Mouse (Mus musculus) heart, postnatal 4 days (tissue): ENCODE measurements around the gene Foxp4. TPM values are rescaled to one million over a fixed set of nuclear protein-coding genes. Genes with fewer than 3 reads are reported as not detected.

Source experiments
- DNase-seq: peaks from one replicate; pipeline ENCODE4 v3.0.0; 2021
- total RNA-seq, 2 experiments: library from RNA; stranded (reverse); gene quantifications; 2 replicates each; pipeline ENCODE4 v1.2.3; 2021

The Foxp4 gene
- total RNA-seq, 2 experiments from 2014 or later: 18.1 to 19.6 TPM

DNA sequence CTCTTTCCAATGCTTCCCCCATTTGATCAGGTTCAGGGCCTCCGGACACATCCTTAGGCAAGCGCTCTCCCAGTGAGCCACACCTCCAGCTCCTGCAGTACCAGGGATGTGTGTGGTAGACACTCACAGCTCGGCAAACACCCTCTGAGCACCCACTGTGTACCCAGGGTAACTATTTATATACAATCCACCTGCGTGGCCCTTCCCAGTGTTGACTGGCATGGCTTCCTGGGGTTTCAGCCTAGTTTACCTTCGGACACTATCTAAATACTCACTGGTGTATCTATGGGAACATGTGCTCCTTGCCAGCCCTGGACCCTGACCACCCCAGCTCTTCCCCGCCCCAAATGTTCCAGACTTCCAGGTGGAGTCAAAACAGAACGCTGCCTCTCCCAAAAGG lies 34.7 kb downstream of the Foxp4 start:
- DNase-seq: no peak

DNA sequence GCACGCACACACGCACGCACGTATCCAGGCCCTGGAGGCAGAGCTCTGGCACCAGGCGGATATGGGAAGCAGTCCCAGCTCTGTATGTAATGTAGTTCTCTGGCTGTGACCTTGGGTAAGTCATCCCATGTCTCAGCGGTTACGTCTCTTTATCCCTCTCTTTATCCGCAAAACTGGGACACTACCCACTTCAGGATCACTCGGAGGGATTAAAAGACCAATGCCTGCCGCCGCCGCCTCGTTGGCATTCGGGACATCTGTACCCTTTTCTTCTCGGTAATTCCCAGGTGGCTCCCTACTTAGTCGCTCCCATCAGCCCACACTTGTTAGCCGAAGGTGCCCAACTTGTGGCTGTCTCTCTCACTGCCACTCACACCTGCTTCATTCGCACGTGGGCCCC lies 35.2 kb downstream of the Foxp4 start:
- no peak for DNase-seq

DNA sequence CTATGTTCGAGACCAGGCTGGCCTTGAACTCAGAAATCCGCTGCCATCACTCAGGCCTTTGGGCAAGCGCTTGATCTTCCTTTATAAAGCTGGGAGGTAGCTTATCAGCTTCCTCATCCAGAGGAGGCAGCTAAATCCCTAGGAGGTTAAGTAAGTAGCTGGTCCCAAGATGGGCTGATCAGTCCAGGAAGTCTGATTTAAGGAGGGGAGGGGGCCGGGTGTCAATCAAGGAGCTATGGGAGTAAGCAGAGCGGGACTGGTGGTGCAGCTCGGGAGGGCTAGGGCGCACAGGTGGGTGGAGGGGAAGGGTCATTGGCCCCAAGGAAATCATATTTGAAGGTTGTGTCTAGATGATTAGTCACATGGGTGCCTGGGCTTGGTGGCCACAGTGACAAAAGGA lies 35.8 kb downstream of the Foxp4 start:
- DNase-seq: no peak

DNA sequence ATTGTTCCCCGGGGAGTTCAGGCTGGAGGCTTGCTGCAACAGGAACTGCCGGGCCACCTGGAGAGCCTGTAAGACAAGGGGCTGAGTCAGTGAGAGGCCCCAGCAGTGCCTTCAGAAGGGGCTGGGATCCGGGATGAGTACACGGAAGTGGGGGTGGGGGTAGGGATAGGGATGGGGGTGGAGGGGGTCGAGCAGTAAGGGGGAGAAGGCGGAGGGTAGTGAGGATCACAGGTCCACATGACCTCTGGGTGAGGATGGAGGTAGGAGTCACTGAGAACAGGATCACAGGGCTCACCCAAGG lies 36.3 kb downstream of the Foxp4 start:
- DNase-seq: no peak

DNA sequence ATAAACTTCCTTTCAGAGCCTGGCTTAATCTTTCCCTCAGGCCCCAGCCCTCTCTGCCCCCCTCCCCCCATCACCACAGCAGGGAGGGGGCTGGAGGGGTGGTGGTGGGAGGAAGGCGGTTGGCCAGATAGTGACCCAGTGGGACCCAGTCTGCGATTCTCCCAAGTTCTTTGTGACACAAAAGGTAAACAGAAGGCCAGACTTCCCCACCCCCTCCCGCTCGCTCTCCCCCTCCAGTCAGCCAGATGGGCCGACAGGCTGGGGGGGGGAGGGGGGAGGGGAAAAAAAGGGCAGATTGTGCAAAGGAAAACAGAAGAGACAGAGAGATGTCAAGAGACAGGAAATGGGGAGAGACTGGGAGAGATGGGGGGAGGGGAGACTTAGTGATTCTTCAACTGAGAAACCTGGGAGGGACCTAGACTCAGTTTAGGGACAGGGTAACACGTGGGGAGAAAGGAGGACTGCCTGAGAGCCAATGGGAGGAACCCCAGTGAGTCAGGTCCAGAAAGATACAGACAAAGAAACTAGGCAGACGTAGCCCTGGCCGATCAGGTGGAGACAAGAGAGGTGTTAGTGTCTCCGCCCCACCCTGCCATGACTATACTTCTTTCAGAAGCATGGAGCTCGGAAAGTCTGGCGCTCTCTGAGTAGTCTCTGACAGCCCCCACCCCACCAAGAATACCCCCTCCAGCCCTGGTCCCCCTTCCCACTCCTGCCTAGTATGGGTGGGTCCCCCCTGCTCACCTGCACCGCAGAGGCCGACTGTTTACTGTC lies 36.9 kb downstream of the Foxp4 start:
- no peak for DNase-seq

DNA sequence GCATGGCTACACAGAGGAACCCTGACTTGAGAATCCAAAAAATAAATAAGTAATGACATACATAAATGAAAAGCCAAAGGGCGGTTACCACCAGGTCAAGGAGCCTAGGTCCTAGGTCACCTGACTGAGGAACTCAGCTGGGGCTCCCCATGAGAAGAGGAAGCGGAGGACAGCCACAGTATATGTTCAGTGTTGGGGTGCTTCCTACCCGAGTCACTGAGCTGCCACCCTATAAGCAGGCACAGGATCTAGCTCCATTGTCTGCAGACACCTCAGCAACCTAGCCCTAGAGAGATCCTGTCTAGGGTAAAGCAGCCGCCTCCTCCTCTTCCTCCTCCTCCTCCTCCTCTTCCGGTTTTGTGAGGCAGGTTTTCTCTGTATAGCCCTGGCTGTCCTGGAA lies 41.3 kb downstream of the Foxp4 start:
- no peak for DNase-seq

DNA sequence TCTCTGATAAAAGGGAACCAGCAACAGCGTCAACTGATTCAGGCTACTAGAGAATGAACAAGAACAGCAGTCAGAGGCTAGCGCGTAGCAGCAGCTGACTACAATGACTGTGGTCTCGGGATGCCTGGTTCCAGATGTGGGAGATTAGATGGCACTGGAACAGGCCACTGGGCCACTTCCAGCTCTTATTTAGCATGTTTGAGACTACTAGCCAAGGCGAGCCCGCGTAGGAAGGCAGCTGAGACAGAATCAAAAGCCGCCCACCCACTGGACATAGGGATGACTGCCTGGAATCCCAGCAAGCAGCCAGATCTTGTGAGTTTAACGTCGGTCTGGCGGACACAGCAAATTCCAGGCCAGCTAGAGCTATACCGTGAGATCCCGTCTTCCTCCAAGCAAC lies 43.1 kb downstream of the Foxp4 start:
- DNase-seq: peak; percentile 45

DNA sequence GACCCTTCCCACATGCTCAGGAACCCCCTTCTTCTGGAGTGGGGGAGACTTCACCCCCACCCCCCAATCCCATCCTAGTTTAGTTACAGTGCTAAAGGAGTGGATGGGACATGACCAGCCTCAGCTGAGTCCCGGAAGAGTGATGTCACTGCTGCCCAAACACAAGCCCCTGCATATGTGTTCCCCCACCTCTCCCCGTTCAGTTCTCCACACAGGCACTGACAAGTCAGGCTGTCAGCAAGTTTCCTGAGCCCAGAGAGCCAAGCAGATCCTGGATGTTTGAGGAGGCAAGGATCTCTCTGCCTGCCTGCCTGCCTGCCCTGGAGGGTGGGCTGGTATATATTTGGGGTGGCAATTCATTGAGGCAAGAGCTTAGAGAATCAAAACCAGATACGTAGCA lies 45.2 kb downstream of the Foxp4 start:
- DNase-seq: no peak

DNA sequence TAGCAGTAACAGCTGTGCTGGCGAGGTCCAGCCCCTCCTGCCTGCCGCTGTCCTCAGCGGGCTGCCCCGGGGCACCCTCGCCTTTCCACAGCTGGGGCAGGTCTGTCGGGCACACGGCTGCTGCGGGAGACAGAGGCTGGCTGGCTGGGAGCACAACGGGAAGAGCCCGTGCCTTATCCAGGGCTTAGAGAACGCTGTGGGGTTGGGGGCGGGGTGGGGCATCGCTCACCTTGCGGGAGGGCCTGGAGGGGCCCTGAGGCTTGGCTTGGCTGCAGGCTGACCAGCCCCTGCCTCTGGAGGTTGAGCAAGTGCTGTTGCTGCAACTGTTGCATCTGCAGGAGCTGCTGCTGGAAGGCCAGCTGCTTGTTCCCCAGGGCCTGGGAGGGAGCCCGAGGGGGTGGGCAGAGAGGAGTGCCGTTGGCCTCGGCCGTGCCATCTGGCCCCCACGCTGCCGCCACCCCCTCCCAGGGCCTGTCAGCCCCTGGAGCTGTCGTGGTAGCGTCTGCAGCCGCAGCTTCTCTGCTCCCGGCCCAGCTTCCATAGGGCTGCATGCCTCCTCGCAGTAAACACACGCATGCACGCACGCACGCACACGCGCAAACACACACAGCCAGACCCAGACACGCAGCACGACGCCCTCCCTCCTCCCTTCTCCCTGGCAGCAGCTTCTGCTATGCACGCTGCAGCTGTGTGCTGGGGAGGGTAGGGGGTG lies 45.9 kb downstream of the Foxp4 start:
- no peak for DNase-seq

DNA sequence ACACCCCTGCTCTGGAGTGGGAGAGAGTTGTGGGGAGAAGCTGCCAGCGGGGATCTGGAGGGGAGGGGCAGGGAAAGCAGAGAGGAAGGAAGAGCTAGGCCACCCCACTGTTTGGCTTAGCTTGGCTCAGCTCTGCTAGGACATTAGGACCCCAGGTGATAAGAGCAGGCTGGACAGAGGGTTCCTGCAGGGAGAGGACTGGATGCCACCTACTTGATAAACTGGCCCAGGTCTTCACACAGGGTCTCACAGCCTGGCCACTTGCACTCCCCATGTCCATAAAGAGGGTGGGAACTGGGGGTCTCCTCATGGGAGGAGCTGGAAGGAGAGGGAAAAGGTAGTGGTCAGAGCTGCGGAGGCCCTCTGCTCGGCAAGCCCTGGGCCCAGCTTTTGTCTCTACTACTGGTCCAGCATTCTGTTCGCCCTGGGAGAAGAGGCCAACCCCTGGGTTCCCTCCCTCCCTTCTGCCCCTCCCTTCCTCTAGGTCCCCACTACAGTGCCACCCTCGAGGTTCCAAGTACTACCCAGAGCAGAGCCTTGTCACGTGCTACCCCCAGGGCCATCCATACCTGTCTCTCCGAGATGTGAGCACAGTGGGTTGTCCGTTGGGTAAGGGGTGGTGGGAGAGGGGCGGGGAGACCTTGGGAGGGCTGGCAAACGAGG lies 46.6 kb downstream of the Foxp4 start:
- DNase-seq: no peak

DNA sequence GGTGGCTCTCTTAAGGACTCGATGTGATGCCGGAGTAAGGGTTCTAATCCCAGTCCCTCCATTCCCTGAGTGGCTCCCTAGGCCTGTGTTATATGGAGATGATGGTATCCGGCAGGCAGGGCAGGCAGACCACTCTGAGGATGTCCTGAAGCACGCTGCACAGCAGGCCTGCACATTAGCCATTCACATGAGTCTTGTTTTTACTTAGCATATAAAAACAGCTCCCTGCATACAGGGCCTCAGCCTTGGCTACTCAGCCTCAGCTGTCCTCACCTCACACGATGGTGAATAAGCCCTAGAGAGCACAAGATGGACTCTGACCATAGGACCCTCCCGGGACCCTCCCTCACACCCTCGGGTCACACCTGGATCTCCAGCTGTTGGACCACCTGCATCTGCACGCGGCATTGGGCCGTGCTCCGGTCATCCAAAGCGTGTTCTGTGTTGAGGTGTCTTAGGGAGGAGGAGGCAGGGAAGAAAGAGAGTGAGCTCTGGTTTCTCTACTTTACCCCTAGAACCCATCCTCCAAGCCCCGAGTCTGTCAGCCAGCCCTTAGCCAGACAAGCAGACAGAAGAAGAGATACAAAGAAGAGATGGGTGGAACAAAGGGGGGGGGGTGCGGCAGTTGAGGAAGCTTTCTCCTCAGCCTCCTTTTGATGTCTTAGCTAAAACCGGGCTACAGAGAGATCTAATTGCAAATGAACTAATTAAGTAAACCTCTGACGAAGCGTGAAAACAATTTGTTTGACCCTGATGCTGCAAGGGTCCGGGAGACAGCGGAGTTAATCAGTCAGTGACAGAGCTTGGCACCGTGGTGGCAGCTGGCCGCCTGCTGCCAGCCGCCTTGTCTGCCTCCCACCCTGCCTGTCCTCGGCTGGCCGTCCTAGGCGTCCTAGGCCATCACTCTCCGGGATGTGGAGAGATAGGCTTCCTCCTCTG lies 47.4 kb downstream of the Foxp4 start:
- no peak for DNase-seq

DNA sequence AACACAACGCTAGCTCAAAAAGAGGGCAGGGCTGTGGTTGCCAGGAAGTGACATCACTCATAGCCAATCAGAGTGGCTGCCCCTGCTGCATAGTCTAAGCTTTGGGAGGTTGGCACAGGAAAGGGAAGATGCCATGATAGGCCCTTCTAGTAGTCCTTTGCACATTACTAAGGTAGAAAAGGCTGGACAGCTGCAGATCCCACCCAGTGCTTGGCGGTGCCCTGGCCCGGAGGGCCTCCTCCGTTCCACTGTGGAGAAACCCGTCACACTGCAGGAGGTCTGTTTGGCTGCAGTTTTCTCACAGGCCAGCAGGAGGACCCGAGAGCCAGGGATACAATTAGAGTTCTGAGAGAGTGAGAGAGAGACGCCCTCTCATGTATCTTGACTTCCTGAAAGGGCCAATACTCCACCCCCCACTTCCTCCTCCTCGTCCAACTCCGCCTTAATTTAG lies 51.1 kb downstream of the Foxp4 start:
- peak; percentile 91 for DNase-seq

DNA sequence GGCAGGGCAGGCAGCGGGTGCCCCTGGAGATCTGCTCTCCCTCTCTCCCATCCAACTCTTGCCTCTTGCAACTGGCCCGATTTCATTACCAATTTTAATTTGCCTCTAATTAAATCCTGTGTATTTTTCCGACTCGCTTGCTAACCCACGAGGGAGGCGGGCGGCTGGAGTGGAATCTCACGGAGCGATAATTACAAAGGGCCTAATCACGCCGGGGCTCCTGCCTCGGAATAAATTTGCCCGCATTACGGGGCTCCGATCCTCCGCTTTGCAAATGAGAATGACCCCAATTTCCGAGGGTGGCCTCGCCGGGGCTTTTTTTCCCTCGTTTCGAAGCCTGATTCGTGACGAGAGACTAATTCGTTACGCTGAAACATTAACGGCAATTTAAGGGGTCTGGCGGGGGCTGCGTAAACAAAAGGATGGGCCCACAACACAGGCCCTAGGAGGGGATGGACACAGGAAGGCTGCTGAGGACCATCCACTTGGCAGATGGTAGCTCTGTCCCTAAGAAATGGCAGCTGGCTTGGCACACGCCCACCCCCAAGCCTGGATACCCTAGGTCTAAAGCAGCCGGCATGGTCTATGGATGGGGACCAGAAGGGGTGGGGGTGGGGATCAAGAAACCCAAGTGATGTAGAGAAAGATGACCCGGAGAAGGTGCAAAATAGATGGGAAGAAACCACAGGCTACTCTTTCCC lies 52.0 kb downstream of the Foxp4 start:
- no peak for DNase-seq

DNA sequence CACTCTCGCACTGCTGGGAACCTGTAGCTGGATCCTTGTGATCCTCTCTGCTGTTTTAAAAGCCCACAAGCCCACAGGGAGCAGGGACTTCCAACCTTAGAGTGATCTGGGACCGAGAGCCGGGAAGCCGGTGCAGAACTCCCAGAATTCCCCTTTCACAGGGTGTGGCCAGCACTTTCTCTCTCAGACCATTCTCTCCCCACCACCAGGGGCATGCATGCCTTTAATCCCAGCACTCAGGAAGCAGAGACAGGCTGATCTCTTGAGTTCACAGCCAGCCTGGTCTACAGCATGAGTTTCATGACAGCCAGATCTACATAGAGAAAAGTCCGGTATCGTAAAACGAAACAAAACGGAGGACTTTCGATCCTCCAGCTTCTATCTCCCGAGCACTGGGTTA lies 54.6 kb downstream of the Foxp4 start:
- no peak for DNase-seq

DNA sequence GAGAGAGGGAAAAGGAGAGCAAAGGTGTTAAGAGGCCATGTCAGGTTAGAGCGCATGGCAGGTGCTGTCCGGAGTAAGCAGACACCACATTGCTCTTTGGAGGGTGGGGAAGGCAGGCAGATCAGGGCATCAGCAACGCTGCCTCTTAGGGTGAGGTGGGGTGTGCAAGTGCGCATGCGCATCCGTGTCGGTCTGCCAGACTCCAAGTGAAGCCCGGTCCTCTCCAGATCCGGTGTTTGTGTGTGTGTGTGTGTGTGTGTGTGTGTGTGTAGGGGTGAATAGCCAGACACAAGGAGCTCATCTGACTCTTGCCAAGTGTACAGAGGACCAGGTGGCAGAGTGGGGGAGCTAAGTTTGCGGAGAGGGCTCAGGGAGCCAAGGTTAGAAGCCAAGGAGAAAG lies 58.4 kb downstream of the Foxp4 start:
- DNase-seq: no peak

DNA sequence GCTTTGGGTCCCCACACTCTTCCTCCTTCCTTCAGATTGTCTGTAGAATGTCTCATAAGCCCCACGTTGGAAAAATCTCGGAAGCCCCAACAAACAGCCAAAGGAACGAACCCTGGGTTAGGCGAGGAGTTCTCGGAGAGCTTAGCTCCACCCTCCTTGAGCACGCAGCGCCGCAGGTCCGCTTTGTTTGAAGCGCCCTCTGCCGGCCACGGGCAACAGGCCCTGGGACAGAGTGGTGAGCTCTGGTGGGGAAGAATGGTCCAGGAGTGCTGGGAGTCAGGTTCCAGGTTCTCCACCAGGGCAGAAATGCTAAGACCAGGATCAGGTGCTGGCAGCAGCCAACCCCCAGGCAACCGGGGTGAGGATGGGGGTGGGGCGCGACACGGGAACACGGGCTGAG lies 59.9 kb downstream of the Foxp4 start:
- DNase-seq: peak; percentile 95

DNA sequence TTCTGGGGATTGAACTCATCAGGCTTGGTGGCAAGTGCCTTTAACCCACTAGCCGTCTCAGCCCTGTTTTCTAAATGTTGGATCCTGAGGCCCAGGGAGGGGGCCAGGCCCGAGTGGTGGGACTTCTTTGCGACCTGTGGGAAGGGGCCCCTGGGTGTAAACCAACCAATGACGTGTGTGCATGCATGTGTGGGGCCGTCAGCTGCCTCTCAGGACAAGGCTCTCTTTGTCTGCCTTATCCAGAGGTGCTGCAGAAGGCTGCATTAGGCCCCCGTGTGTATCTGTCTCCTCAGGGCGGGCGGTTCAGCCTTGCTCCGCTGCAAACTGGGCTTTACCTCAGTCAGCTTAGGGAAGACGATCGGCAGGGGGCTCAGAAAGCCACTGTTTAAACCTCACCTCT lies 61.0 kb downstream of the Foxp4 start:
- DNase-seq: no peak

DNA sequence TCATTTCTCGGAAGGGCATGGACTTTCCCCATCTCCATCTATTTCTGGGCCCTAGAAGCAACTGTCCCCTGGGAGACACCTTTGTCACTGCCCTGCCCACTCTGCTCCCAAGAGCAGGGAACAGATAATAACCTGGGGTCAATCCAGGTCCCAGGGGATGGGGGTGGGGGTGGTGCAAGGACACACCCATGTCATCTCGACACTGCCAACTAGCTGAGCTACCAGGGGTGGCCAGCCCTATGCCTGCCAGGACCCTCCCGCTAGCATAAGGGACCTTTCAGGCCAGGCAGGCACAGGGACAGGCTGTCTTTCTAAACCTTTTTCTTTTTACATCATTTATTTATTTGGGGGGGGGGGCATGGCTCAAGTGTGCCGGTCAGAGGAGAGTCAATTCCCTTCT lies 61.4 kb downstream of the Foxp4 start:
- no peak for DNase-seq

DNA sequence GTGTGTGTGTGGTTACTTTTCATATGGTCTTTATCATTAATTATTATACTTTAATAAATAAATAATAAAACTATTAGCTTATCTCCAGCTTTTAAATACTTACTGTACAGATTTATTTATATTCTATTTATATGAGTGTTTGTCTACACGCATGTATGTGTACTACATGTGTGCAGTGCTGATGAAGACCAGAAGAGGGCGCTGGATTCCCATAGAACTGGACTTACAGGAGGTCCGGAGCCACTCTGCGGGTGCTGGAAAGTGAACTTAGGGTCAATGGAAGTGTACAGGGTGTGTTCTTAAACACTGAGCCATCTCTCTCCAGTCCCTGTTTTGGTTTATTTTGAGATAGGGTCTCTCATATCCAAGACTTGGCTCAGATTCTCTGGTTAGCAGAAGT lies 68.9 kb downstream of the Foxp4 start:
- DNase-seq: no peak

DNA sequence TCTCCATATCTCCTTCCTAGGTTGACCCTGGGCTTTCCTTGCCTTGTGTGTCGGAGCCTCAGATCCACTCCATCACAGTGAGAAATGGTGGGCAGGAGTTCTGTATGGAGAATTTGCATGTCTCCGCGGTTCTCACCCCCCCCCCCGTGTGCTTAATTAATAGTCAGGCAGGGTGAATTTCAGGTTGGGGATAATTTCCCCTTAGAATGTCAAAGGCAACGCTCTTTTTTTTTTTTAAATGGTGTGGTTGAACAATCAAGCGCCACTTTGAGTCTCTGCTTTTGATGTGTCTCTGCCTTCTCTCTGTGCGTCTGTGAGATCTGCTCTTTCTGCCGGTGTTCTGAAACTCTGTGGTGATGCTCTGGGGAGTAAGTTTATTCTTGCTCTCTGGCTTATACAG lies 69.5 kb downstream of the Foxp4 start:
- DNase-seq: no peak

DNA sequence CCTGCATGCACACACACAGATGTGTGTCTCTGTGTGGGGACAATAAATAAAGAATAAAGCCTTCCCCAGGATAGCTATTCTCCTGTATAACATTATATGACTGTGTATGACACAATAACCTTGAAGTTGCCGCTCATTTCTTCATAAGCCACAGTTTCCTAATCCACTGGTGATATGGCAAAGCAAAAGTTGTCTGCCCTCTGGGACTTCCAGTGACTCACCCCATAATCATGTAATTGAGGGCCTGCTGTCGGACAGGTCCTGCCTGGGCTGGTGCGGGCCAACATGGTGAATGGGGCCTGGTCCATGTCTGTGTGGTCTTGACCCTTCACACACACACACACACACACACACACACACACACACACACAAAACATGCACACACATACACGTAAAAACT lies 70.7 kb downstream of the Foxp4 start:
- DNase-seq: no peak

DNA sequence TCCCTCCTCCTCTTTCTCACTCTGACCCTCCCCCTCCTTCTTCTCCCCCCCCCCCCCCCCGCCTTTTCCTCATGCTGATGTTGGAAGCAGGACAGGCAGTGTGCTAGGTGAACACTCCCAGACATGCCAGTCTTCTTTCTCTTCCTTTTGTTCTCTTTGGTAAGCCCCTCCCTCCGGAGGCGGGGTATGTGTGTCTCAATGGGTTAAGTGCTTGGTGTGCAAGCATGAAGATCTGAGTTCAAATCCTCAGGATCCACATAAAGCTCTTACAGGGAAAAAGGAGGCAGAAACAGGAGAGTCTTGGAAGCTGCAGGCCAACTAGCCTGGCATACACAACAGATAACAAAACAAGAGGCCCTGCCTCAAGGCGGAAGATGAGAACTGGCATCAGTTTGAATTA lies 71.1 kb downstream of the Foxp4 start:
- no peak for DNase-seq
